Mouse (Mus musculus) layer of hippocampus, adult 9-11 months (tissue): ENCODE measurements around the gene Gkap1.
A peak's percentile ranks its signal among the peaks of the same experiment; 100 is the strongest.

Source experiments
- DNase-seq: peaks from one replicate; pipeline ENCODE4 v3.0.0; 2022

The Gkap1 gene

GRCm38 (mm10) chr13:58263546-58263945 is 12.0 kb downstream of the Gkap1 start:
- no peak for DNase-seq

GRCm38 (mm10) chr13:58261674-58262073 is 13.8 kb downstream of the Gkap1 start:
- DNase-seq = no peak

GRCm38 (mm10) chr13:58253268-58253667 is 22.2 kb downstream of the Gkap1 start:
- DNase-seq = no peak

- DNase-seq = no peak
These were observed 26.5 kb downstream of the Gkap1 start for GRCm38 (mm10) chr13:58248957-58249356.

GRCm38 (mm10) chr13:58236536-58236935 is 39.0 kb downstream of the Gkap1 start:
- no peak for DNase-seq

- peak; percentile 22 for DNase-seq
These were observed 42.9 kb downstream of the Gkap1 start for GRCm38 (mm10) chr13:58232611-58233010.

- no peak for DNase-seq
These were observed 43.4 kb downstream of the Gkap1 start for GRCm38 (mm10) chr13:58232070-58232469.

- DNase-seq = no peak
These were observed 46.9 kb downstream of the Gkap1 start for GRCm38 (mm10) chr13:58228624-58229023.

GRCm38 (mm10) chr13:58225694-58226093 is 49.8 kb downstream of the Gkap1 start:
- no peak for DNase-seq

GRCm38 (mm10) chr13:58220206-58220605 is 55.3 kb downstream of the Gkap1 start:
- no peak for DNase-seq

- no peak for DNase-seq
These were observed 58.0 kb downstream of the Gkap1 start for GRCm38 (mm10) chr13:58217536-58217935.

- no peak for DNase-seq
These were observed 59.1 kb downstream of the Gkap1 start for GRCm38 (mm10) chr13:58216395-58216794.

- peak; percentile 88 for DNase-seq
These were observed 59.7 kb downstream of the Gkap1 start, which contains the start of gene Ubqln1 for GRCm38 (mm10) chr13:58215592-58216341. Gene Ubqln1, minus strand, starts transcription at chr13:58215653.

- DNase-seq = peak; percentile 18
These were observed 60.3 kb downstream of the Gkap1 start for GRCm38 (mm10) chr13:58215253-58215591.

GRCm38 (mm10) chr13:58214346-58215252 is 60.9 kb downstream of the Gkap1 start:
- DNase-seq = no peak

GRCm38 (mm10) chr13:58213801-58214200 is 61.7 kb downstream of the Gkap1 start:
- DNase-seq = no peak

- no peak for DNase-seq
These were observed 63.0 kb downstream of the Gkap1 start for GRCm38 (mm10) chr13:58212530-58212929.

GRCm38 (mm10) chr13:58210441-58210840 is 65.1 kb downstream of the Gkap1 start:
- DNase-seq = no peak

- DNase-seq = no peak
These were observed 69.4 kb downstream of the Gkap1 start for GRCm38 (mm10) chr13:58206084-58206483.

GRCm38 (mm10) chr13:58204986-58205385 is 70.5 kb downstream of the Gkap1 start:
- DNase-seq = no peak

- DNase-seq = no peak
These were observed 71.3 kb downstream of the Gkap1 start for GRCm38 (mm10) chr13:58204202-58204601.

- DNase-seq = no peak
These were observed 72.6 kb downstream of the Gkap1 start for GRCm38 (mm10) chr13:58202903-58203302.

- DNase-seq = no peak
These were observed 73.6 kb downstream of the Gkap1 start for GRCm38 (mm10) chr13:58201908-58202307.

- DNase-seq = no peak
These were observed 74.2 kb downstream of the Gkap1 start for GRCm38 (mm10) chr13:58201343-58201742.
